In genomic region chr7:58788424-58789261, GRCm38 (mm10) we compare ENCODE assay signal across 8 mouse cellular contexts.
DNase-seq lines count a peak whose midpoint lies in the region; ATAC-seq and TF ChIP-seq lines count a peak whose summit lies in the region.

No protein-coding gene starts in this region.

- H3K4me1 ChIP-seq in lung, embryonic 14.5 days (ENCODE audit: insufficient read depth): peaks cover 3% of the 10 kb centered on the region
- peaks cover 22% of the 10 kb centered on the region for H3K4me1 ChIP-seq in forebrain, embryonic 16.5 days (replicated peaks; ENCODE audit: control insufficient read depth, insufficient read depth, low read length)
- H3K4me1 ChIP-seq in intestine, embryonic 15.5 days (replicated peaks): 0 out of 2 replicates have a peak, but pooled peaks cover 6% of the 10 kb centered on the region
- H3K4me1 ChIP-seq in neural tube, embryonic 12.5 days: peaks cover 20% of the 10 kb centered on the region

- peak overlapping the region; percentile 42; the same call in 1 of the 2 replicates for H3K27ac ChIP-seq in lung, embryonic 14.5 days (ENCODE audit: low read depth)
- peak overlapping the region; percentile 64 for H3K27ac ChIP-seq in forebrain, embryonic 16.5 days (ENCODE audit: low read length)
- H3K27ac ChIP-seq in intestine, embryonic 15.5 days: peak overlapping the region; percentile 22
- no peak overlapping the region for H3K27ac ChIP-seq in neural tube, embryonic 12.5 days

- no peak overlapping the region for H3K9ac ChIP-seq in lung, embryonic 14.5 days
- H3K9ac ChIP-seq in forebrain, embryonic 16.5 days (replicated peaks; ENCODE audit: low read depth, low read length): no peak overlapping the region; the same call in 1 of the 2 replicates
- H3K9ac ChIP-seq in intestine, embryonic 15.5 days: no peak overlapping the region
- H3K9ac ChIP-seq in neural tube, embryonic 12.5 days: no peak overlapping the region

- ATAC-seq in lung, embryonic 14.5 days (ENCODE audit: insufficient read depth): peak; percentile 93
- ATAC-seq in forebrain, embryonic 16.5 days: peak; percentile 62
- peak; percentile 68 for ATAC-seq in intestine, embryonic 15.5 days
- ATAC-seq in neural tube, embryonic 12.5 days (ENCODE audit: low FRiP score, low read depth): peak; percentile 56

- 30% methylated on average over 7 of the region's 7 CpGs for WGBS in lung, embryonic 14.5 days
- 36% methylated on average over 7 of the region's 7 CpGs for WGBS in forebrain, embryonic 16.5 days
- 28% methylated on average over 7 of the region's 7 CpGs for WGBS in intestine, embryonic 15.5 days
- WGBS in neural tube, embryonic 12.5 days: 40% methylated on average over 7 of the region's 7 CpGs

- peak; percentile 83 for DNase-seq in lung, embryonic 14.5 days
- no peak for DNase-seq in lung, adult 18-20 months
- DNase-seq in spleen, postnatal 10 days (ENCODE audit: low spot score in 2 of 2): no peak
- DNase-seq in urinary bladder, adult 18-20 months (ENCODE audit: low spot score in 2 of 2): no peak
- DNase-seq in layer of hippocampus, adult 9-11 months: no peak

- no peak overlapping the region for H3K4me3 ChIP-seq in lung, embryonic 14.5 days (ENCODE audit: low read depth, low read length)
- no peak overlapping the region for H3K4me3 ChIP-seq in forebrain, embryonic 16.5 days (replicated peaks; ENCODE audit: low read length)
- no peak overlapping the region for H3K4me3 ChIP-seq in intestine, embryonic 15.5 days (replicated peaks)
- H3K4me3 ChIP-seq in neural tube, embryonic 12.5 days: no peak overlapping the region

- no peaks in the 10 kb centered on the region for H3K36me3 ChIP-seq in lung, embryonic 14.5 days (ENCODE audit: insufficient read depth)
- H3K36me3 ChIP-seq in forebrain, embryonic 16.5 days (ENCODE audit: control insufficient read depth, insufficient read depth): no peaks in the 10 kb centered on the region
- no peaks in the 10 kb centered on the region for H3K36me3 ChIP-seq in intestine, embryonic 15.5 days
- H3K36me3 ChIP-seq in neural tube, embryonic 12.5 days: no peaks in the 10 kb centered on the region

- no peak overlapping the region for H3K4me2 ChIP-seq in lung, embryonic 14.5 days
- H3K4me2 ChIP-seq in forebrain, embryonic 16.5 days (ENCODE audit: low read length): no peak overlapping the region
- H3K4me2 ChIP-seq in intestine, embryonic 15.5 days (replicated peaks): no peak overlapping the region
- H3K4me2 ChIP-seq in neural tube, embryonic 12.5 days (replicated peaks): no peak overlapping the region

- no peaks in the 10 kb centered on the region for H3K27me3 ChIP-seq in lung, embryonic 14.5 days (ENCODE audit: insufficient read depth, low read length)
- H3K27me3 ChIP-seq in forebrain, embryonic 16.5 days (replicated peaks; ENCODE audit: control insufficient read depth, insufficient read depth, low read length): no peaks in the 10 kb centered on the region
- H3K27me3 ChIP-seq in intestine, embryonic 15.5 days (replicated peaks): no peaks in the 10 kb centered on the region
- no peaks in the 10 kb centered on the region for H3K27me3 ChIP-seq in neural tube, embryonic 12.5 days (replicated peaks)

- H3K9me3 ChIP-seq in lung, embryonic 14.5 days (ENCODE audit: low read depth, low read length): no peaks in the 10 kb centered on the region
- no peaks in the 10 kb centered on the region for H3K9me3 ChIP-seq in forebrain, embryonic 16.5 days (ENCODE audit: control insufficient read depth, low read length)
- H3K9me3 ChIP-seq in intestine, embryonic 15.5 days: no peaks in the 10 kb centered on the region
- H3K9me3 ChIP-seq in neural tube, embryonic 12.5 days: no peaks in the 10 kb centered on the region

- no peak for TF ChIP-seq CTCF in lung, embryonic 14.5 days (IDR thresholded peaks at IDR 0.05; ENCODE audit: low read depth)
